Mouse (Mus musculus): ENCODE results near the gene Pcgf5.
"Not testable (repeated sequence)": the region's sequence is repeated elsewhere in the genome, so short reads cannot be mapped to it uniquely, and the experiment has no call there.

Pcgf5 gene

GRCm38 (mm10) chr19:36388502-36388901, 40.4 kb downstream of the Pcgf5 start:
- no peak for DNase-seq

- no peak for DNase-seq
Measured at GRCm38 (mm10) chr19:36390714-36391113, 42.6 kb downstream of the Pcgf5 start.

DNA sequence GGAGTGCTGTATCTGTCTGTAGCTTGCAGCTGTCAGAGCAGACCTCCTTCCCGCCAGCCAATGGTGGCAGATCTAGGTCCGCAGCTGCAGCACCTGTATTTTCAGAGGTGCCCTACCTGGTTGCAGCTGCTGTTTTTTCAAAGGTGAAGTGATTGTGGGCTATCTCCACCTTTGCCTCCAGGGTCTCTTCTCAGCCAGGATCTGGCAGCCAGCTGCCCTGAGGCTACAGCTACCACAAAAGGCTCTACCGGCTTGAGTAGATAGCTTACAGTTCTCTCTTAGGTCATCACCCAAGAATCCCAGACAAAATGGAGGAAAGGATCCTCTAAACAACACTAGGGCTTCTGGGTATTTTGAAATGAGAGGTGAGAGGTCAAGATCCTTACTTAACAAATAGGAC, 50.4 kb downstream of the Pcgf5 start:
- no peak for DNase-seq

- no peak for DNase-seq
Measured at GRCm38 (mm10) chr19:36408352-36409100, 60.4 kb downstream of the Pcgf5 start.

DNA sequence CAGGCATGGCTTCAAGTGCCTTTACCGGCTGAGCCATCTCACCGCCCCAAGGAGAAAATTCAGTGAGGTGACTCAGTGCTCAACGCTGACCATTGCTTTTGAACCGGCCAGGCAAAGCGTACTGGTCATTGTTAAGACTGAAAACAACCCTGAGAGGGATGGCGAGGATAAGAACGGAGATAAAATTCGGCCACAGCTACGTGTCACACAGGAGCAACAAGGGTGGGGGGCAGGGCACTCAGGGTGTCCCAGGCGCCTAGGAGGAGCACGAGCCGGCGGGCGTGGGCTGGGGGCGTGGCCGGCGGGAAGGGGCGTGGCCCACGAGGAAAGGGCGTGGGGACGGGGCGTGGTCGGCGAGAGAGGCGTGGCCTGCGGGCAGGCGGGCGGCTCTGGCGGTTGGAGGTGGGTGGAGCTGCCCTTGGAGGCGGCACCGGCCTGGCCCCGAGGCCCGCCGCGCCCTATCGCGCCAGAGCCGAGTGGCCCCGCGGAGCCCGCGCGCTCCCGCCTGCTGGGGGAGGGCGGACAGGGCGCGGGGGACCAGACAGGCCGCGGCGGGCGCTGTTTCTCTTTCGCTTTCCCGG, 61.3 kb downstream of the Pcgf5 start:
- peak; percentile 97 for DNase-seq

DNA sequence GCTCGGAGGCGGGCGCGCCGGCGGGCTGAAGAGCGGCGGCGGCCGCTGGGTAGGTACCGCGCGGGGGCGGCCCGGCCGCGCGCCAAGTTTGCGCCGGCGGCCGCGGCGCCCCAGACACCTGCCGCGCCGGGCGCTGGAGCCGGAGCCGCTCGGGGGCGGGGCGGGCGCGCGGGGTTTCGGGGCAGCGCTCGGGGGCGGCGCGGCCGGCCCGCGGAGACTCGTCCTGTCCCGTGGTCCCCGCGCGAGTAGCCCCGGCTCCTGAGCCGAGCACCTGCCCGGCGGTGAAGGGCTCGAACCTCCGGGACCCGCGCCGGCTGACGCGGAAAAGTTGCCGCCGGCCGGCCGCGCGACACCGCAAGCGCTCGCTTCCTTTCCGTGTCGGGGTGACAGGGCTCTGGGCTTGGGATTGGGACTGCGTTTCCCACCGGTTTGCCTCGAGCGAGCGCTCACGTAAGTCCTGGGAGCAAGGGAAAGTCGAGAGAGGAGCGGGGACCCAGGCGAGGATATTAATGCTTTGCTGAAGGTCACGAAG, 61.8 kb downstream of the Pcgf5 start:
- DNase-seq: no peak

DNA sequence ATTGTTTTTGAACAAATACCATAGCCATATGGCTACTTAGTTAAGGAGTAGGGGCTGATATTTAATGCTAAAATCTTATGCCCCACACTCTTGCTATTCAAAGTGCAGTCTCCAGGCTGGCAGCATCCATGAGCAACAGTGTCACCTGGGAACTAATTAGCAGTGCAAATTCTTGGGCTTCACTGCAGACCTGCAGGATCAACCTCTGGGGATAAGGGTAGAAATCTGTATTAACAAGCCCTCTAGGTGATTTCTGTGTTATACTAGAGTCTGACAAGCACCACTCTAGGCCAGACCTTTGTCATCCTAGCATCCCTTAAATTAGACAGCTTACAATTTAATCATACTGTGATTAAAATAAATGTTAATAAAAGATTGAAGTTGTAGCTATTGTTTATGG, 71.8 kb downstream of the Pcgf5 start:
- DNase-seq: no peak

- no peak for DNase-seq
Measured at GRCm38 (mm10) chr19:36427195-36427876, 79.2 kb downstream of the Pcgf5 start.

DNA sequence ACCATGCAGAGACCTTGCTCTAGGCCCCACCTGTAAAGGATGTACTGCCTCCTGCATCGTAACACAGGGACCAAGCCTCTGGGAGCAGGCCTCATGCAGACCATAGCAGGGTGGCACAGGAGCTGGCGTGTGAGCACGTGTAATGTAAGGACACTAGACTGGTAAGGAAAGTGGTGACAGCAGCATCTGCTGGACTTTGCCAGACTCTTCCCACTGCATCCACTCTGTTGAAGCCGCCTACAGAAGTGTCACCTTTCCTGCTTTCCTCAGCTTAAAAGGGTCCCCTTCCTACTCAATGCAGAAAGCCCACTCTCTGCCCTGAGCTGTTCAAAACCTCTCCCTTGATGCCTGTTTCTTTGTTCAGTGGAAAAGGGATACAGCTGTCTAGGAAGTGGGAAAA, 80.0 kb downstream of the Pcgf5 start:
- no peak for DNase-seq

GRCm38 (mm10) chr19:36429354-36429753, 81.2 kb downstream of the Pcgf5 start:
- DNase-seq: no peak

DNA sequence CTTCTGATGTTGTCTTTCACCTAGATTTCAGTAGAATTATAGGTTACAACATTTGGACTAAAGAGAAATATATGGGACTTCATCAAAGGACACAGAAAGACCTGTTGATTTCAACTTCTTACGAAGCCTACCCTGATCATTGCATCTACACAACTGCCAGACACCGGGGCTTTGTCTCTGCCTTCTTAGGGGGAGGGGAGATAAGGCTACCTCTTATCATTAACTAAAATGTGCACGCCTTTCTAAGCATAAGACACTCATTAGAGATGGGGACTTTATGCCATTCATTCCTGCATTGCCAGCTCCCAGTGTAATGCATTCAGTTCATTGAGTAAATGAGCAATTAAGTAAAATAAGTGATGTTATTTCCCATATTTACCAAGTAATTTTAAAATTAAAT, 85.1 kb downstream of the Pcgf5 start:
- DNase-seq: no peak

DNA sequence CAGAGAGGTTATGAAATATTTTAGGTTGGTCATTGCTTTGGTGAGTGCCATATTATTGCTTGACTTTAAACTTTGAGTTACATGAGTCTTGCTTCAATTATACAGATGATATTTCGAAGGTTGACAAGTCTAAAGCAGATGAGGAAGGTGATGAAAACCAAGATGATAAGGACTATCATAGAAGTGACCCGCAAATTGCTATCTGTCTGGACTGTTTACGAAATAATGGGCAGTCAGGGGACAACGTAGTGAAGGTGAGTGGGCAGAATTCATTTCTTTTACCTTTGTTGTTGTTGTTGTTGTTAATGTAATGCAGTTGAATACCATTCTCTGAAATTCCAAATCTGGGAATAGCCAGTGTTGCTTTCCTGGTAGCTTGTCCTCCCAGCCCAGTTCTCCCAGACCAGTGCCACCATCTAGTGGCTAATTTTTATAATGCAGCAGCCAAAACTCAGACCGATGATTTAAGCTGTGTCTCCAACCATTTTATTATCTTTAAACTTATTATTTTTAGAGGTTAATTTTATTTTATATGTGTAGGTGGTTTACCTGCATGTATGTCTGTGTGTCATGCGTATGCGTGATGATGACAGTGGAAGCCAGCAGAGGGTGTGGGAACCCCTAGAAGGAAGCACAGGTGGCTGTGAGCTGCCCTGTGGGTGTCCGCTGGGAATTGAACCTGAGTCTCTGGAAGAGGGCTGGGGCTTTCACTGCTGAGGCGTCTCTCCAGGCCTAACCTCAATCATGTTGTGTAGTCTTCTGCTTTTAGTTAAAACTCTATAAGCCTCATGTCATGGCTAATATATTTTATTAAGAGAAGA, 92.0 kb downstream of the Pcgf5 start:
- peak; percentile 50 for DNase-seq

DNA sequence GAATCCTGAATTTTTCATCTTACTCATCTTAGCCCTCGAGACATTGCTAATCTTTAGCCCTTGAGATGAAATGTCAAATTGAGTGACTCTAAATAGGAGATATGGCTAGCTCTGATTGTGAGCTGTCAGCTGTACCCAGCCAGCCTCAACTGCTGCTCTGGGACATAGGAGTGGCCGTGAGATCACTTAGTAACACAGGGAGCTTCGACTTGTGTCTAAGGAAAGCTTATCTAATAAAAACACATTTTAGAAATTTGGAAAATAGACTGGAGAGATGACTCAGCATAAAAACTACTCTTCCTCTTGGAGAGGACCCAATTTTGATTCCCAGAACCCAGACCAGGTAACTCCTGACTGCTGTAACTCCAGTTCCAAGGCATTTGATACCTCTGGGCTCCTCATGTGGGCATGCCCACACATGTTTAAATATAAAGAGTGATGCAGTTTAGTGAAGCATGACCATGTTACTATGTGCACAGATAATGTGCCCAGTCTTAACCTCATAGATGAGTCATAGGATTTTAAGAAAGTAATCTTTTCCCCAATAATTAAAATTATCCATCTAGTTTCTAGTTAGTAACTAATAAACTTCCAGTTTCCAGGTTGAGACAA, 103.0 kb downstream of the Pcgf5 start:
- DNase-seq: no peak

- no peak for DNase-seq
Measured at GRCm38 (mm10) chr19:36451731-36452130, 103.6 kb downstream of the Pcgf5 start.

GRCm38 (mm10) chr19:36452210-36452609, 104.1 kb downstream of the Pcgf5 start:
- not testable (repeated sequence) for DNase-seq

GRCm38 (mm10) chr19:36453451-36453850, 105.3 kb downstream of the Pcgf5 start:
- DNase-seq: no peak

DNA sequence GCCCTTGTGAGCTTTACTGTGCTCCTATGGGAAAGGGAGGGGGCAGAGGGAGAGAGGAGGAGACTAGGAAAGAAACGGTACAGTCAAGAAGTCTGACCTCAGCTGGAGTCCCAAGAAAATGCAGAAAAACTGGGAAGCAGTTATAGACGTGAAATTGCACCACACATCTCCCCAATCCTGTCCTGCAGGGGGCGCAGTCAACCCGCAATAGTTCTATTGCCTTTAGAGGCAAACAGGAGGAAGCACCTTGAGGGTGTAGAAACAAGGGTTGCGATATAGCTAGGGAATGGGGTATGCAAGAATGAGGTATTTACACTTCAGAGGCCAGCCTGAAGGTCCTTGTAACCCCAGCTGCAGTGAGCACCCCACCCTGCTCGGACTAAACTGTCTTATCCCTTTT, 122.0 kb downstream of the Pcgf5 start:
- peak; percentile 43 for DNase-seq

GRCm38 (mm10) chr19:36471325-36471724, 123.2 kb downstream of the Pcgf5 start:
- no peak for DNase-seq

GRCm38 (mm10) chr19:36476596-36476995, 128.5 kb downstream of the Pcgf5 start:
- DNase-seq: no peak

DNA sequence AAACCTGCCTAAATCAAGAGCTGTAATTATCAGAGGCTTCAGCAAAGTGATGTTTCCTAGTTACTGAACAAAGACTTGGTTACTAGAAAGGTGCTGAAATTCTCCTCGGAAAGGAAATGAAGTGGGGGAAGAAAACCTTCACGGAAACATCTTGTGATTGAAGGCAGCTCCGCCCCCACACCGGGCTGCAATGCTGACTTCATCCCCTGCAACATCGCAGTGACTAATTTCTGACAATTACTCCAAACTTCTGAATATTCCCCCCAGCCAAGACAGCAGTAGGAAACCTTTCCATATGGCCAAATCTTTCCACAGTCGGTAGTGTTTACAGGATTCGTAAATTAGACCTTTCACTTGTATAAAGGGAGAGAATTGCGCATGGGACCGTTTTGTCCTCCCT, 129.0 kb downstream of the Pcgf5 start:
- DNase-seq: no peak

- no peak for DNase-seq
Measured at GRCm38 (mm10) chr19:36477684-36478083, 129.6 kb downstream of the Pcgf5 start.

DNA sequence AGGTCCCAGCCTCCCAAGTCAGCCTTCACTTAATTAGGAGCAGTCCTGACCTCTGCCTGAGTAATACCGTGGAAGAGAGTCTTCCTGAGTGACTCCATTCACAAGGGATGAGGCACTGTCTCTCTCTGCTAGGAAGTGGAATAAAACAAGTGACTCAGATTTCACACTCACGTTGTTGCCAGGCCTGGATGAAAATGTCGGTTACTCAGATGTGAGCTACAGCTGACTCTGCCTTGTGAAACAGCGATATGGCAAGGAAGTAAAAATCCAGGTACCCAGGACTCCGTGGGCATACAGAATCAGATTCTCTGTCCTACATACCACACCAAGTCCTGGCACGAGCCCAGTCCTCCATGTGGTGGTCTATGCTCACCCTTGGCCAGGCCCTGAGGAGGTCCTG, 142.8 kb downstream of the Pcgf5 start:
- DNase-seq: no peak

DNA sequence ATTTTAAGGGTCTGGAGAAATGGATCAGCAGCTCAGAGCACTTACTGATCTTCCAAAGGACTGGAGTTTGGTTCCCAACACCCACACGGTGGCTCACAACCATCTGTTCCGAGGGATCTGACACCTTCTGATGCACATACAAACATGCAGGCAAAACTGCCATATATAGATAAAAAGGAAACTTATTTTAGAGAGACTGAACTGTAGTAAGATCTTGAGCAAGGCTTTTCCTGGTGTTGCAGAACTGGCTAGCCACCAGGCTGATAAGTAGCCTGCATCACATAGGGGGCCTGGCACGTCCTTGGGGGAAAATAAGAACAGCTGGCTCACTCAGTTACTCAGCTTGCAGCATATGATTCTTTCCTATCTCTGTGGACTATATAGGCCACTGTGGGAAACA, 147.4 kb downstream of the Pcgf5 start:
- DNase-seq: no peak

Measured in kidney, postnatal 14 days (tissue).